Mouse (Mus musculus) small intestine, adult 2 months (tissue): Measurements from ENCODE around the gene Gm11564. TPM values are rescaled to one million over a fixed set of nuclear protein-coding genes. Genes with fewer than 3 reads are reported as not detected.

Source experiments
- H3K27ac ChIP-seq: fragments of 200-500 bp; 2 replicates; pipeline ENCODE4 v1.5.1; 2012; ENCODE audit warnings: low read depth, low read length, control low read depth, inconsistent platforms; ENCODE audit not compliant: insufficient read depth
- H3K27me3 ChIP-seq: fragments of 200-500 bp; 2 replicates; pipeline ENCODE4 v1.6.1; 2012; ENCODE audit warnings: mild to moderate bottlenecking, moderate library complexity, low read length, inconsistent platforms; ENCODE audit not compliant: control insufficient read depth, insufficient read depth
- H3K36me3 ChIP-seq: fragments of 200-500 bp; 2 replicates; pipeline ENCODE4 v1.6.1; 2012; ENCODE audit warnings: mild to moderate bottlenecking, low read length, control low read depth, inconsistent platforms; ENCODE audit not compliant: control insufficient read depth, insufficient read depth
- H3K4me1 ChIP-seq: fragments of 200-500 bp; 2 replicates; pipeline ENCODE4 v1.6.1; 2012; ENCODE audit warnings: low read length, inconsistent platforms, mixed read lengths; ENCODE audit not compliant: control insufficient read depth, insufficient read depth, insufficient read length
- H3K4me3 ChIP-seq: fragments of 200-500 bp; 2 replicates; pipeline ENCODE4 v1.5.1; 2012; ENCODE audit warnings: low read depth, mild to moderate bottlenecking, control low read depth, inconsistent platforms, low read length, moderate library complexity
- CTCF ChIP-seq: fragments of 200-500 bp; IDR thresholded peaks from 2 replicates; pipeline ENCODE4 v1.5.1; 2012; ENCODE audit warnings: low read depth, mild to moderate bottlenecking, control low read depth, inconsistent platforms, low read length, moderate library complexity, mixed read lengths; ENCODE audit not compliant: insufficient replicate concordance, insufficient read length; ENCODE audit errors: extremely low read depth
- POLR2A ChIP-seq: fragments of 200-500 bp; IDR thresholded peaks from 2 replicates; pipeline ENCODE4 v1.6.1; 2012; ENCODE audit warnings: low read depth, mild to moderate bottlenecking, control low read depth, inconsistent platforms, low read length, moderate library complexity
- WGBS: fragments of 180-500 bp; shearing (Covaris S2); methylation state at CpG from one replicate; pipeline ENCODE4 v1.1.7; 2018; 5-methylcytosine and 5-hydroxymethylcytosine counted together
- polyA plus RNA-seq: library from polyadenylated mRNA; depleted of rRNA; stranded (reverse); fragments of >200 nt; gene quantifications from 2 replicates; pipeline ENCODE4 v1.2.3, GENCODE M21; 2012; rRNA removed

Gm11564 gene
- polyA plus RNA-seq, 1 experiment = not detected

DNA sequence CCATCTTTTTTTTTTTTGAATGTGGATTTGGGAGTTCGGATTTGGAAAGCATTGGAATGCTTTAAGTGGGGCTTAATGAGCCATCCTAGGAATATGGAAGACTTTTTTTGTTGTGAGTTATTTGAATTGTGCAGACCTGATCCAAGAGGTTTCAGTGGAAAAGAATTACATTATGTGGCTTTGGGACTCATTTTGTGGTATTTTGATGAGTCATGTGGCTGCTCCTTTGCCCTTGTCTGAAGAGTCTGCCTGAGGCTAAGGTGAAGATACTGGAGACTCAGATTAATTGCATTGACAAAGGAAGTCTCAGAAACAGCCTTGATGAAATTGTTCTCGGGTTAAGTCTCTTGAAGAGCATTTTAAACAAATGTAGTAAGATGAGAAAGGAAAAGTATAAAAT is 47.1 kb downstream of the Gm11564 start:
- Histone ChIP-seq H3K4me3 (no peak overlapping the region), H3K27ac (no peak overlapping the region), H3K27me3 (0 out of 2 replicates have a peak, but pooled peaks cover 2% of the 10 kb centered on the region), H3K36me3 (no peaks in the 10 kb centered on the region), H3K4me1 (no peaks in the 10 kb centered on the region)
- TF ChIP-seq POLR2A = no peak
- TF ChIP-seq CTCF = no peak
- 80% methylated on average over 2 of the region's 2 CpGs for WGBS

Other genes with a start within 250 kb of the Gm11564 start
- 0.47 and 2.7 TPM in 2 replicates for gene Krtap3-1, start 249.0 kb downstream of the Gm11564 start, polyA plus RNA-seq
- gene Krtap1-5, start 234.7 kb downstream of the Gm11564 start, polyA plus RNA-seq = not detected in 2 replicates
- not detected in 2 replicates for gene Krtap1-4, start 232.0 kb downstream of the Gm11564 start, polyA plus RNA-seq
- not detected in 2 replicates for gene Krtap1-3, start 224.3 kb downstream of the Gm11564 start, polyA plus RNA-seq
- not detected in 2 replicates for gene Krtap9-3, start 217.6 kb downstream of the Gm11564 start, polyA plus RNA-seq
- 1.3 TPM in 1 of 2 replicates, not detected in the other for gene Gm11938, start 212.4 kb downstream of the Gm11564 start, polyA plus RNA-seq
- gene Gm11937, start 205.5 kb downstream of the Gm11564 start, polyA plus RNA-seq = not detected in 2 replicates
- gene Krtap2-4, start 200.8 kb downstream of the Gm11564 start, polyA plus RNA-seq = 0.29 and 1.9 TPM in 2 replicates
- gene Gm11562, start 195.2 kb downstream of the Gm11564 start, polyA plus RNA-seq = 1.9 TPM in 1 of 2 replicates, not detected in the other
- gene Krtap4-1, start 187.4 kb downstream of the Gm11564 start, polyA plus RNA-seq = not detected in 2 replicates
- gene Krtap4-2, start 180.6 kb downstream of the Gm11564 start, polyA plus RNA-seq = not detected in 2 replicates
- not detected in 2 replicates for gene Krtap4-7, start 171.6 kb downstream of the Gm11564 start, polyA plus RNA-seq
- gene Gm11555, start 165.4 kb downstream of the Gm11564 start, polyA plus RNA-seq = not detected in 2 replicates
- gene Gm11563, start 156.7 kb downstream of the Gm11564 start, polyA plus RNA-seq = not detected in 2 replicates
- gene Krtap4-6, start 149.7 kb downstream of the Gm11564 start, polyA plus RNA-seq = not detected in 2 replicates
- not detected in 2 replicates for gene Gm14190, start 124.9 kb downstream of the Gm11564 start, polyA plus RNA-seq
- gene Gm14180, start 81.4 kb downstream of the Gm11564 start, polyA plus RNA-seq = not detected in 2 replicates
- gene Gm11595, start 42.8 kb downstream of the Gm11564 start, polyA plus RNA-seq = not detected in 2 replicates
- not detected in 2 replicates for gene Krtap4-8, start 35.0 kb downstream of the Gm11564 start, polyA plus RNA-seq
- gene Krtap4-9, start 30.5 kb downstream of the Gm11564 start, polyA plus RNA-seq = not detected in 2 replicates
- gene Gm11596, start 22.2 kb downstream of the Gm11564 start, polyA plus RNA-seq = not detected in 2 replicates
- not detected in 2 replicates for gene Gm11569, start 16.7 kb downstream of the Gm11564 start, polyA plus RNA-seq
- not detected in 2 replicates for gene Gm11554, start 11.2 kb downstream of the Gm11564 start, polyA plus RNA-seq
- not detected in 2 replicates for gene Krtap4-13, start 5.8 kb downstream of the Gm11564 start, polyA plus RNA-seq
- gene 2300003K06Rik, start 22.4 kb upstream of the Gm11564 start, polyA plus RNA-seq = not detected in 2 replicates
- gene Krtap4-16, start 35.9 kb upstream of the Gm11564 start, polyA plus RNA-seq = 1.9 and 3.2 TPM in 2 replicates
- not detected in 2 replicates for gene Gm11568, start 42.3 kb upstream of the Gm11564 start, polyA plus RNA-seq
- not detected in 2 replicates for gene Gm11559, start 48.8 kb upstream of the Gm11564 start, polyA plus RNA-seq
- gene Krtap9-1, start 57.7 kb upstream of the Gm11564 start, polyA plus RNA-seq = not detected in 2 replicates
- not detected in 2 replicates for gene Gm11567, start 63.5 kb upstream of the Gm11564 start, polyA plus RNA-seq
- gene Krtap31-1, start 92.3 kb upstream of the Gm11564 start, polyA plus RNA-seq = not detected in 2 replicates
- gene Gm11565, start 99.1 kb upstream of the Gm11564 start, polyA plus RNA-seq = not detected in 2 replicates
- gene Krtap31-2, start 120.6 kb upstream of the Gm11564 start, polyA plus RNA-seq = not detected in 2 replicates
- not detected in 2 replicates for gene Krtap9-5, start 132.8 kb upstream of the Gm11564 start, polyA plus RNA-seq
- gene Krtap29-1, start 163.4 kb upstream of the Gm11564 start, polyA plus RNA-seq = not detected in 2 replicates
- gene Krtap16-1, start 170.9 kb upstream of the Gm11564 start, polyA plus RNA-seq = not detected in 2 replicates
- not detected in 2 replicates for gene Krtap17-1, start 178.3 kb upstream of the Gm11564 start, polyA plus RNA-seq
- gene Krt33a, start 200.5 kb upstream of the Gm11564 start, polyA plus RNA-seq = not detected in 2 replicates
- gene Krt33b, start 214.2 kb upstream of the Gm11564 start, polyA plus RNA-seq = not detected in 2 replicates
- gene Krt34, start 225.9 kb upstream of the Gm11564 start, polyA plus RNA-seq = not detected in 2 replicates
- gene Krt31, start 234.9 kb upstream of the Gm11564 start, polyA plus RNA-seq = 0.20 TPM in 1 of 2 replicates, not detected in the other